Mouse (Mus musculus) hindbrain, postnatal 0 days (tissue): Measurements from ENCODE around the gene Ranbp17. TPM values are rescaled to one million over a fixed set of nuclear protein-coding genes. Genes with fewer than 3 reads are reported as not detected.
A peak's percentile ranks its signal among the peaks of the same experiment; 100 is the strongest.

ENCODE experiments used
- ATAC-seq: fragments of 200-750 bp; cut with Nextera tagmentation; 2 replicates; pipeline ENCODE4 v1.8.0; 2017; ENCODE audit warnings: mild to moderate bottlenecking, moderate TSS enrichment, moderate library complexity
- DNase-seq: peaks from one replicate; pipeline ENCODE4 v3.0.0-alpha.2; 2015; ENCODE audit warnings: low spot score
- H3K27ac ChIP-seq: fragments of 300-500 bp; sonication (generic); 2 replicates; pipeline ENCODE4 v1.5.1; 2014; ENCODE audit warnings: mild to moderate bottlenecking
- H3K27me3 ChIP-seq: fragments of 300-500 bp; sonication (generic); 2 replicates; pipeline ENCODE4 v1.6.1; 2014; ENCODE audit warnings: low read length, mixed read lengths; ENCODE audit not compliant: insufficient read depth
- H3K36me3 ChIP-seq: fragments of 300-500 bp; sonication (generic); 2 replicates; pipeline ENCODE4 v1.6.1; 2014; ENCODE audit warnings: low read length, mixed read lengths; ENCODE audit not compliant: insufficient read depth
- H3K4me1 ChIP-seq: fragments of 300-500 bp; sonication (generic); 2 replicates; pipeline ENCODE4 v1.6.1; 2014; ENCODE audit warnings: antibody characterized with exemption, low read length, mixed read lengths; ENCODE audit not compliant: insufficient read depth
- H3K4me2 ChIP-seq: fragments of 300-500 bp; sonication (generic); 2 replicates; pipeline ENCODE4 v1.6.1; 2014; ENCODE audit warnings: low read depth, mild to moderate bottlenecking, low read length, moderate library complexity, mixed read lengths
- H3K4me3 ChIP-seq: fragments of 300-500 bp; sonication (generic); 2 replicates; pipeline ENCODE4 v1.5.1; 2014; ENCODE audit warnings: low read length
- H3K9ac ChIP-seq: fragments of 300-500 bp; sonication (generic); replicated peaks from 2 replicates; pipeline ENCODE4 v1.6.1; 2014; ENCODE audit warnings: mild to moderate bottlenecking, low read length, moderate library complexity, mixed read lengths
- H3K9me3 ChIP-seq: fragments of 300-500 bp; sonication (generic); 2 replicates; pipeline ENCODE4 v1.6.1; 2016; ENCODE audit warnings: low read length, mixed read lengths
- CTCF ChIP-seq: IDR thresholded peaks from 2 replicates; pipeline ENCODE4 v1.5.1; 2016; ENCODE audit warnings: antibody characterized with exemption, control low read depth, low read depth
- WGBS: fragments of 180-500 bp; shearing (Covaris S2); extraction: QIAGEN DNeasy Blood & Tissue Kit; methylation state at CpG from one replicate; pipeline ENCODE4 v1.1.7; 2014; 5-methylcytosine and 5-hydroxymethylcytosine counted together
- polyA plus RNA-seq: library from polyadenylated mRNA; unstranded; fragments of >200 nt; fragmentation: Nextera tagmentation; extraction: Ambion mirVana; gene quantifications from 2 replicates; pipeline ENCODE4 v1.2.1, GENCODE M21; 2015
- total RNA-seq: library from RNA; depleted of rRNA; stranded (reverse); fragments of >200 nt; gene quantifications from 2 replicates; pipeline ENCODE4 v1.2.3, GENCODE M21; 2014

Gene Ranbp17
- total and polyA plus RNA-seq, 2 experiments from 2014 or later = 6.5 to 10.0 TPM

DNA sequence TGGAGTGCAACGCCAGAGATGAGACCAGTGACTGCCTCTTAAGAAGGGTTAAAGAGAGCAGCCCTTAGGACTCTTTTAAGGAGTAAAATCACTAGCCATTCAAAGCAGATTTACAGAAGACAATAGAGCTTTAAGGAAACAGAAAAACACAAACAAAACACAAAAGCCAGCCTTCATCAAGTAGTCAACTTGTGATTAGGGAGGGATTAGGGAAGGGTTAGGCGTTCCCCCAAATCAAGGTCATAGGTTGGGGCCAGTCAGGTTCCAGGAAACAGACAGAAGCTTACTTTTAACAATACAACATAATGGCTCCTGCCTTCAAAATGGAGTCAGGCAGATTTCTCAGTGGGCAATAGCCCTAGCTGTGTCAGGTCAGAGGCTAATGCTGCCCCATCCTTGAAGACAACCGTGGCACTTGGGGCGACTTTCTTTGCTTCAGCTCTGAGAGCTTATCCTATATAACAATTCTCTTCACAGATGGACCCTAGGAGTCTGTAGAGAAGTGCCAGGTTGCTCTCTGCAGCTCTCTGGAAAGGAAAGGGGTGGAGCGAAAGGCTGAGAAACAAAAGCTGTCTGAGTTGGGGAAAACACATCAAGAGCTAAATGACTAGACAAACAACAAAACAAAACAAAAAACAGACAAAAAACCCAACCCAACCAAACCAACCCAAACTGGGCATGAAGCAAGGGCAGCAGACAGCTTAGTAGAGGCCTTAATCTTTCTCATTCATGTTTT, 24.0 kb upstream of the Ranbp17 start:
- Histone ChIP-seq H3K4me2 (no peak overlapping the region), H3K27me3 (no peaks in the 10 kb centered on the region), H3K9ac (no peak overlapping the region), H3K9me3 (no peaks in the 10 kb centered on the region), H3K4me3 (no peak overlapping the region), H3K4me1 (no peaks in the 10 kb centered on the region), H3K36me3 (no peaks in the 10 kb centered on the region), H3K27ac (no peak overlapping the region)
- WGBS = 76% methylated on average over 5 of the region's 5 CpGs
- no peak for TF ChIP-seq CTCF
- no peak for DNase-seq
- ATAC-seq = no peak

DNA sequence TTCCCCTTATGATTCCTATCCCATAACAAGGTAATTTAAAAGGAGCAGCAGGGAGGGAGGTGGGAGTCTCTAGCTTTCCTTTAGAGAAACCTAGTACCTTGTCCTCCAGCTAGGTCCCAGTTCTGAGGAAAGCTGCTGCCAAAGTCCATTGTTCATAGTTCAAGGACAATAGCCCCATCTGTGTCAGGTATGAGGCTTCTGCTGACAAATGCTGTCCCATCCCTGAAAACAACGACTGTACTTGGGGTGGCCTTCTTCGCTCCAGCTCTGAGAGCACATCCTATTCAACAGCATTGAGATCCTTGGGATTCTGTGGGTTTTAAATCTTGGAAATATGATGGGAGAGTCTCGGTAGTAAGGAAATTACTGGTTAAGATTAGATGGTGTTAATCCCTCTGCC, 23.1 kb upstream of the Ranbp17 start:
- TF ChIP-seq CTCF = no peak
- no peaks in the 10 kb centered on the region for H3K4me1 ChIP-seq
- WGBS = 91% methylated on average over 3 of the region's 3 CpGs
- no peak for DNase-seq
- H3K9ac ChIP-seq = no peak overlapping the region
- no peak overlapping the region for H3K27ac ChIP-seq
- H3K36me3 ChIP-seq = no peaks in the 10 kb centered on the region
- H3K4me2 ChIP-seq = no peak overlapping the region
- no peaks in the 10 kb centered on the region for H3K27me3 ChIP-seq
- no peak overlapping the region for H3K4me3 ChIP-seq
- H3K9me3 ChIP-seq = no peaks in the 10 kb centered on the region
- ATAC-seq = no peak

DNA sequence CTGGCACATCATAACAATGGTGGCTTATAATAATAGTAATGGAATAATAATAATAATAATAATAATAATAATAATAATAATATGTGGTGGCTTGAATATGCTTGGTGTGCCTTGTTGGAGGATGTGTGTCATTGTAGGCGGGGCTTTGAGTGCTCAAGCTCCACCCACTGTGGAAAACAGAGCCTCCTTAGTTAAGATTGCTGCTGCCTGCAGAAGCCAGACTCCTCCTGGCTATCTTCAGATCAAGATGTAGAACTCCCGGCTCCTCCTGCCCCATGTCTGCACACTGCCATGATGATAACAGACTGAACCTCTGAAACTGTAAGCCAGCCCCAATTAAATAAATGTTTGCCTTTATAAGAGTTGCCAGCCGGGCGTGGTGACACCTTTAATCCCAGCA, 21.0 kb upstream of the Ranbp17 start:
- DNase-seq = no peak
- TF ChIP-seq CTCF = no peak
- no peak overlapping the region for H3K4me2 ChIP-seq

DNA sequence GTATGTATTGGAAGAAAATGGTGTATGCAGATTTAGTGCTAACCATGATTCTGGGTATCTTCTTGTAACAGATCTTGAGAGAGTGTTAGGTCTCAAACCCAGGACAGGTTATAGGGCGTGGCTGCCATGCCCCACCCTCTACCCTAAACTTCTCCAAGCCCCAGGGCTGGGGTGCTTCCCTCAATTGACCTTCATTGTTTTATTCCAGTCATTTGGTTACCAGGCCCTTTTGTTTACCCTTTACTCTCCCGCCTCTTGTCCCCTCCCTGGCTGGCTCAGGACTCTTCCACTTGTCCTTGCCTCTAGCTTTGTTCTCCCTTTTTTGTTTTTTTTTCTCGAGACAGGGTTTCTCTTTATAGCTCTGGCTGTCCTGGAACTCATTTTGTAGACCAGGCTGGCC, 20.0 kb upstream of the Ranbp17 start:
- Histone ChIP-seq H3K27ac (no peak overlapping the region), H3K4me1 (no peaks in the 10 kb centered on the region), H3K9me3 (no peaks in the 10 kb centered on the region), H3K36me3 (no peaks in the 10 kb centered on the region), H3K4me3 (no peak overlapping the region), H3K9ac (no peak overlapping the region), H3K27me3 (no peaks in the 10 kb centered on the region), H3K4me2 (no peak overlapping the region)
- DNase-seq (no peak), ATAC-seq (no peak)
- TF ChIP-seq CTCF = no peak
- WGBS = 66% methylated on average over 3 of the region's 3 CpGs

More for the DNA sequence above, 21.0 kb upstream of the Ranbp17 start:
- no peak for ATAC-seq
- Histone ChIP-seq H3K27ac (no peak overlapping the region), H3K9ac (no peak overlapping the region), H3K36me3 (no peaks in the 10 kb centered on the region), H3K4me1 (no peaks in the 10 kb centered on the region), H3K9me3 (no peaks in the 10 kb centered on the region), H3K27me3 (no peaks in the 10 kb centered on the region), H3K4me3 (no peak overlapping the region)
- WGBS = 91% methylated on average over 4 of the region's 4 CpGs

DNA sequence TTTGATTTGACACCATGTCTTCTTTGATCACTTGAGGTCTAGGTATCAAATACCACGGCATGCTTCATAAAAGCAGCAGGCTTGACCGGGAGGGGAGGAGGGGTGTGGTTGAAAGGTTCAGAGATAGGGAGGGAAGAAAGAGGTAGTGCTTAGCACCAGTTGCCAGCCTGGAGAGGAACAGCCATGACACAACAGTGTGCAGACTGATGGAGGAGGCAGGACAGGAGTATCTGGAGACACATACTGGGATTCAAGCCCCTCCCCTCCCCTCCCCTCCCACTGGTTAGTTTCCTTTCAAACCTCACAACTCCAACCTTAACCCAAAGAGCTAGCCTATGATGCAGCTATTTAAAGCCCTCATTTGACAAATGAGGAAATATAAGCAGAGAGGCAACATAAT, 16.0 kb upstream of the Ranbp17 start:
- Histone ChIP-seq H3K36me3 (no peaks in the 10 kb centered on the region), H3K4me1 (no peaks in the 10 kb centered on the region), H3K4me3 (no peak overlapping the region), H3K9ac (no peak overlapping the region), H3K9me3 (no peaks in the 10 kb centered on the region), H3K27ac (no peak overlapping the region), H3K4me2 (no peak overlapping the region), H3K27me3 (no peaks in the 10 kb centered on the region)
- DNase-seq (no peak), ATAC-seq (no peak)
- TF ChIP-seq CTCF = no peak
- WGBS = 77% methylated on average over 2 of the region's 2 CpGs

DNA sequence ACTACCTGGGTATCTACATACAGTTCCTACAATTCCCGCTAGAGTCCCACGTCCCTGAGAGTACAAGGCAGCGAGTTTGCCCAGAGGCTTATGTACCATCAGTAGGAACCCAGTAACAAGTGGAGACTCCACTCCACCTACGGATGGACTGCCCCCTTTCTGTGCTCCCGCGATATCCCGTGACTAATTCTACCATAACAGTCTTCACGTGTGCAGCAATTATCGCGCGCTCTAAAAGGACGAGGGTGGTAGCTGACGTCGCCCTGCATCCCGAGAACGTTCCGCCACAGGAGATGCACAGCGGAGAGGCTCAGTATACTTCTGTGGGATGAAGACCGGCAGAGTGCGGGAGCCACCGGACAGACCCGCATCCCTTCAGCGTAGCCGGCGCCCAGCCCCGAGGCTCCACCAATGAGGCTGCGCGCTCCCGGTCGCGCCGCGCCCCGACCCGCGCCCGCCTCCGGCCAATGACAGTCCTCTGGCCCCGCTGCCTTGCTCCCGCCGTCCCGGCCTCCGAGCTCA, 631 bp downstream of the Ranbp17 start:
- DNase-seq (peak; percentile 88), ATAC-seq (peak; percentile 97)
- TF ChIP-seq CTCF = peak; percentile 70
- Histone ChIP-seq H3K9ac (peak overlapping the region; percentile 79), H3K36me3 (no peaks in the 10 kb centered on the region), H3K27me3 (no peaks in the 10 kb centered on the region), H3K4me1 (no peaks in the 10 kb centered on the region), H3K4me2 (peak overlapping the region; percentile 64), H3K27ac (peak overlapping the region; percentile 81), H3K4me3 (peak overlapping the region; percentile 55), H3K9me3 (no peaks in the 10 kb centered on the region)
- WGBS = under 1% methylated on average over 41 of the region's 43 CpGs

DNA sequence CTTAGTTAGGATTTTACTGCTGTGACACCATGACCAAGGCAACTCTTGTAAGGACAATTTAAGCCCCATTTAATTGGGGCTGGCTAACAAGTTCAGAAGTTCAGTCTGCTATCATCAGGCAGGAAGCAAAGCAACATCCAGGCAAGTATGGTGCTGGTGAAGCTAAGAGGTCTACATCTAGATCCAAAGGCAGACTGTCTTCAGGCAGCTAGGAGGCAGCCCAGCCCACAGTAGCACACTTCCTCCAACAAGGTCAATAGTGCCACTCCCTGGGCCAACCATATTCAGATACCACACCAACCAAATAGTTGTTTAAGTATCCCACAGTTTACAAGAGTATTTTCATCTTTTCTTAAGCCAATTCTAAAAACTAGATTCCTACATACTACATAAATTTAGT, 4.1 kb downstream of the Ranbp17 start:
- ATAC-seq (no peak), DNase-seq (no peak)
- no peak overlapping the region for H3K4me3 ChIP-seq
- H3K4me2 ChIP-seq = no peak overlapping the region
- no peak overlapping the region for H3K9ac ChIP-seq
- no peak for TF ChIP-seq CTCF
- no peaks in the 10 kb centered on the region for H3K9me3 ChIP-seq
- no peaks in the 10 kb centered on the region for H3K36me3 ChIP-seq
- H3K4me1 ChIP-seq = no peaks in the 10 kb centered on the region
- H3K27me3 ChIP-seq = no peaks in the 10 kb centered on the region
- H3K27ac ChIP-seq = no peak overlapping the region
